Mouse (Mus musculus) lung, postnatal 0 days (tissue): ENCODE results near the gene Sult5a1. TPM values are rescaled to one million over a fixed set of nuclear protein-coding genes. Genes with fewer than 3 reads are reported as not detected.
"Not testable (repeated sequence)": the region's sequence is repeated elsewhere in the genome, so short reads cannot be mapped to it uniquely, and the experiment has no call there.

Source experiments
- ATAC-seq: fragments of 200-750 bp; cut with Nextera tagmentation; 2 replicates; pipeline ENCODE4 v1.8.0; 2017; ENCODE audit warnings: moderate library complexity
- DNase-seq: peaks from one replicate; pipeline ENCODE4 v3.0.0-alpha.2; 2016; ENCODE audit warnings: low spot score
- H3K27ac ChIP-seq: fragments of 300-500 bp; sonication (generic); 2 replicates; pipeline ENCODE4 v1.5.1; 2014; ENCODE audit warnings: antibody characterized with exemption, mild to moderate bottlenecking, low read length, mixed read lengths
- H3K27me3 ChIP-seq: fragments of 300-500 bp; sonication (generic); replicated peaks from 2 replicates; pipeline ENCODE4 v1.6.1; 2014; ENCODE audit warnings: low read length, mixed read lengths; ENCODE audit not compliant: insufficient read depth
- H3K36me3 ChIP-seq: fragments of 300-500 bp; sonication (generic); 2 replicates; pipeline ENCODE4 v1.6.1; 2014; ENCODE audit warnings: low read length, mixed read lengths; ENCODE audit not compliant: insufficient read depth
- H3K4me1 ChIP-seq: fragments of 300-500 bp; sonication (generic); 2 replicates; pipeline ENCODE4 v1.6.1; 2014; ENCODE audit warnings: antibody characterized with exemption, low read depth, low read length, mixed read lengths; ENCODE audit not compliant: insufficient read depth
- H3K4me2 ChIP-seq: fragments of 300-500 bp; sonication (generic); replicated peaks from 2 replicates; pipeline ENCODE4 v1.6.1; 2014; ENCODE audit warnings: low read depth, mild to moderate bottlenecking, low read length, moderate library complexity, mixed read lengths
- H3K4me3 ChIP-seq: fragments of 300-500 bp; sonication (generic); 2 replicates; pipeline ENCODE4 v1.5.1; 2014; ENCODE audit warnings: low read depth, low read length
- H3K9ac ChIP-seq: fragments of 300-500 bp; sonication (generic); replicated peaks from 2 replicates; pipeline ENCODE4 v1.6.1; 2014; ENCODE audit warnings: low read depth, mild to moderate bottlenecking
- H3K9me3 ChIP-seq: fragments of 300-500 bp; sonication (generic); 2 replicates; pipeline ENCODE4 v1.6.1; 2016; ENCODE audit warnings: low read length, mixed read lengths
- CTCF ChIP-seq: IDR thresholded peaks from 2 replicates; pipeline ENCODE4 v1.5.1; 2016; ENCODE audit warnings: antibody characterized with exemption, mild to moderate bottlenecking
- EP300 ChIP-seq: IDR thresholded peaks from 2 replicates; pipeline ENCODE4 v1.6.1; 2016; ENCODE audit warnings: antibody characterized with exemption, mild to moderate bottlenecking, control low read depth
- WGBS: fragments of 180-500 bp; shearing (Covaris S2); extraction: QIAGEN DNeasy Blood & Tissue Kit; methylation state at CpG from one replicate; pipeline ENCODE4 v1.1.7; 2014; 5-methylcytosine and 5-hydroxymethylcytosine counted together
- polyA plus RNA-seq: library from polyadenylated mRNA; unstranded; fragments of >200 nt; fragmentation: Nextera tagmentation; extraction: Ambion mirVana; gene quantifications from 2 replicates; pipeline ENCODE4 v1.2.1, GENCODE M21; 2015

The Sult5a1 gene
- polyA plus RNA-seq, 1 experiment from 2014 or later: 18.3 TPM

- WGBS: 52% methylated on average over 2 of the region's 2 CpGs
- Histone ChIP-seq H3K9me3 (no peaks in the 10 kb centered on the region), H3K4me1 (peaks cover 7% of the 10 kb centered on the region; the same call in 1 of the 2 replicates), H3K27ac (no peak overlapping the region), H3K9ac (no peak overlapping the region), H3K4me3 (no peak overlapping the region), H3K36me3 (peaks cover 13% of the 10 kb centered on the region; the same call in 1 of the 2 replicates), H3K27me3 (no peaks in the 10 kb centered on the region), H3K4me2 (no peak overlapping the region)
- DNase-seq (peak; percentile 29), ATAC-seq (no peak)
- TF ChIP-seq CTCF (peak; percentile 70), EP300 (no peak)
Observed at GRCm38 (mm10) chr8:123106531-123106930, 51.6 kb downstream of the Sult5a1 start.

GRCm38 (mm10) chr8:123105553-123106326 is 52.4 kb downstream of the Sult5a1 start:
- Histone ChIP-seq H3K9ac (no peak overlapping the region), H3K4me3 (no peak overlapping the region), H3K27ac (no peak overlapping the region), H3K27me3 (no peaks in the 10 kb centered on the region), H3K4me1 (peaks cover 4% of the 10 kb centered on the region; the same call in 1 of the 2 replicates), H3K9me3 (no peaks in the 10 kb centered on the region), H3K36me3 (peaks cover 13% of the 10 kb centered on the region; the same call in 1 of the 2 replicates), H3K4me2 (no peak overlapping the region)
- no peak for ATAC-seq
- peak; percentile 68 for DNase-seq
- TF ChIP-seq EP300: no peak
- peak; percentile 63 for TF ChIP-seq CTCF
- 66% methylated on average over 5 of the region's 5 CpGs for whole genome bisulfite sequencing

GRCm38 (mm10) chr8:123104046-123104767 is 53.9 kb downstream of the Sult5a1 start:
- DNase-seq (no peak), ATAC-seq (no peak)
- Histone ChIP-seq H3K9me3 (no peaks in the 10 kb centered on the region), H3K27me3 (no peaks in the 10 kb centered on the region), H3K4me1 (peaks cover 4% of the 10 kb centered on the region; the same call in 1 of the 2 replicates), H3K27ac (no peak overlapping the region), H3K9ac (no peak overlapping the region), H3K36me3 (peaks cover 13% of the 10 kb centered on the region; the same call in 1 of the 2 replicates), H3K4me2 (no peak overlapping the region), H3K4me3 (no peak overlapping the region)
- TF ChIP-seq EP300 (no peak), CTCF (no peak)
- 80% methylated on average over 6 of the region's 6 CpGs for WGBS

- 8% methylated on average over 14 of the region's 15 CpGs for WGBS
- Histone ChIP-seq H3K4me2 (peak overlapping the region; percentile 72), H3K36me3 (peaks cover 13% of the 10 kb centered on the region; the same call in 1 of the 2 replicates), H3K9me3 (no peaks in the 10 kb centered on the region), H3K27ac (no peak overlapping the region), H3K4me3 (peak overlapping the region; percentile 80), H3K9ac (peak overlapping the region; percentile 92), H3K27me3 (no peaks in the 10 kb centered on the region), H3K4me1 (peaks cover 4% of the 10 kb centered on the region; the same call in 1 of the 2 replicates)
- TF ChIP-seq EP300 (no peak), CTCF (no peak)
- DNase-seq (no peak), ATAC-seq (no peak)
Observed at GRCm38 (mm10) chr8:123103285-123103684, 54.8 kb downstream of the Sult5a1 start.

- peak overlapping the region; percentile 80 for H3K4me3 ChIP-seq
- peak overlapping the region; percentile 90 for H3K27ac ChIP-seq
- peak overlapping the region; percentile 92 for H3K9ac ChIP-seq
- 1% methylated on average over 25 of the region's 26 CpGs for WGBS
- not testable (repeated sequence) for H3K27me3 ChIP-seq, H3K9me3 ChIP-seq, H3K4me1 ChIP-seq
- peak overlapping the region; percentile 72 for H3K4me2 ChIP-seq
- ATAC-seq: peak; percentile 10
- DNase-seq: peak; percentile 44
- peaks cover 13% of the 10 kb centered on the region; the same call in 1 of the 2 replicates for H3K36me3 ChIP-seq
Observed at GRCm38 (mm10) chr8:123102855-123103254, 55.3 kb downstream of the Sult5a1 start.
